Mouse (Mus musculus) thymus, postnatal 14 days (tissue): ENCODE results near the gene Rfc4.

Source experiments
- DNase-seq: peaks from one replicate; pipeline ENCODE4 v3.0.0; 2021

Gene Rfc4

DNA sequence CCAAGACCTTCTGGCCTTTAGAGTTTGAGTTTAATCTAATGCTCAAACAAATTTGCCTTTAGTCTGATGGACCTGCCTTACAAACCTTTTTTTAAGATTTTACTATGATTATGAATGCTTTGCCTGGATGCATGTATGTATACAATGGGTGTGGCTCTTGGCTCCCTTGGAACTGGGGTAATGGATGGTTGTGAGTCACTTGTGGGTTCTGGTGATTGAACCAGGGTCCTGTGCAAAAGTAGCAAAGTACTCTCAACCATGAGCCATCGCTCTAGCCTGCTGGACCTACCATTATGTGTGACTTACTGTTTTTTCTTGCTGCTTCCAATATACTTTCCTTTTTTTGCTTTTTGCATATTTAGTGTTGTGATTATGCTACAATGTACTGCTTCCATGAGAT lies 4.8 kb upstream of the Rfc4 start:
- DNase-seq, result no peak

DNA sequence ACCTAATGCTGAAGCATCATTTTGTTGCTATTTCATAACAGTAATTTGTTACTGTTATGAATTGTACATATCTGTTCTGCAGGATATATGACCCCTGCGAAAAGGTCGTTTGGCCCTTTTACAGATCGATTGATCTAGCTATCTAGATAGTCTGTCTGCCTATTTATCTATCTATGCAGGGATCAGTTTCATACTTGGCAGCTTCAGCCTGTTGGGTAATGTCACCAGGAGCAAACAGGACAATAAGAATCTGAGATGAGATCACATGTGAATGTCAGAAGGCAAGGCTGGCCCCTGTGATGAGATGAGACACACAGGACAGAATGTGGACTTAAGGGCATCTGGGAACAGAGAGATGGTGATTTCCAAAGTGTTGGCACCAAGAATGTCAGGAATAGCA lies 2.8 kb upstream of the Rfc4 start:
- DNase-seq, result no peak

DNA sequence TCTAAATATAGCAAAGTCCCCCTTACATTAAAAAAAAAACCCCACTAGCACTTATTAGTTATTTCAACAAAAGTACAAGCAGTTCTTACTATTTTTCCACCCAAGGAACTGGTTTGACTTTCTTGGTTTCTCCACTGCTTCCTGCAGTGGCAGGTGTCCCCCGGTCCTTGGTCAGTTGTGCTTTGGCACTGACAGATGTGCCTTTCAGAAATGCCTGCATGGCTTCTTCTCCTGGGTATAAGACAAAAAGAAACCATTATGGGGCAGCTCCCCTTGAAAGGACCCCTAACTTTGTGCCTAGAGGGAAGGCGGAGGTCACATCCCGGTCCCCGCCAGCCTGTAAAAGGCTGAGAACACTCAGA lies 245 bp downstream of the Rfc4 start:
- DNase-seq, result peak; percentile 25

DNA sequence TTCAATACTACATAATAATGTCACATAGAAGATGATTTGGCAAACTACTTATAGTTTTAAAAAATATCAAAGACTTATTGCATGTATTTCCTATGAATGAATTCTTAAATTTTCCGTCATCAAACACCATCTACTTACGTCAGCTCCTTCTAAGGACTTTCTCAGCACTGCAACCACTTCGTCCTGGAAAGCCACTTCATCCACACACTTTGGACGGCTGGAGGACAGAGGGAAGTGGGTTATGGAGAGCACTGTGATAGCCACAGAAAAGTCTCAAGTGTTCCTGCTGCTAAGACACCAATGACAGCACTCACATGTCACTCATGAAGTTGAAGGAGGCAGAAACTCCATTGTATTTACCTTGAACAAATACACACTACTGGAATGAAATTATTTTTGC lies 3.1 kb downstream of the Rfc4 start:
- no peak for DNase-seq

DNA sequence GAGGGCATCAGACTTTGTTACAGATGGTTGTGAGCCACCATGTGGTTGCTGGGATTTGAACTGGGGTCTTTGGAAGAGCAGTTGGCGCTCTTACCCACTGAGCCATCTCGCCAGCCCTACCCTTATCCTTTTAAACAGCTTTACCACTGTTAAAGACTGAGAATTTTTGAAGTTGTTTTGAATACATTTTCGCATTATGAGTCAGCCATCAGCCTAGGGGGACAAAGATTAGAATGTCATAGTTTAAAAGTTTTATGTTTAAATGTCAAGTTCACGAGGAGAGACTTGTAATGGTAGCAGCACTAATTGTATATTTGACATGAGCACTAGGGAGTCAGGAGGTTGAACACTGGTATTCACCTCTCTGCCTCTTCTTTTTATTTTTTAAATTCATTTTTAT lies 4.4 kb downstream of the Rfc4 start:
- no peak for DNase-seq

DNA sequence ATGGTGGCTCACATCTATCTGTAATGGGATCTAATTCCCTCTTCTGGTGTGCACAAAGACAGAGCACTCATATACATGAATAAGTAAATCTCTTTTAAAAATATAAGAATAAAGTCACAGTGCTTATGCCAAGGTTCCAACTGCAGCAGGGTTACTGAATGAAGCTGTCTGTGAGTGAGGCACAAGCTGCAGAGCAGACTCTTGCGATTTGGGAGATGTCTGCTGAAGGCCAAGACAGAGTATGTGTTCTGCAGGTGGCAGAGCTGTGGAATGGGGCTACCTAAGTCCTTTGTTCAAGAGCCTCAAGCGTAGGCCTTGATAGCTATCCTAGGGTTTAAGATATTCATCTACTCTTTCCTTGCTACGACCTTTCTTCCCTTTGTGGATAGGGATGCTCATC lies 5.1 kb downstream of the Rfc4 start:
- no peak for DNase-seq

DNA sequence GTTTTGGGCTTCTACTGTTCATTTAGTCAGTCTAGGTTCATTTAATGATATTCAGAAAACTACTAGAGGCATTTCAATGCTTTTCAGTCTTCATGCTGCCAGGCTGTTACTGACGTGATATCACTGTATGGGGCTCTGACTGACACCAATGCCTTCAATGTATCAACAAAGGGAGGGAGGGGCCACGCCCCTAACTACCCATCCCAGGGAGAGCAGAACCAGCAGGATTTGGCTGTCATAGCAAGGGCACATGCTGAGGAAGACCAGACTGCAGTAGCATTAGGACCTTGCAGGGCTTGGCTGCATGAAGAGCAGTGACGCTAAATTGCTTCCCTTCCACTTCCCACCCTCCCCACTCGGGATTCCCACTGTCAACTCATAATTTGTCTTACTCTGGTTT lies 10.4 kb downstream of the Rfc4 start:
- no peak for DNase-seq

DNA sequence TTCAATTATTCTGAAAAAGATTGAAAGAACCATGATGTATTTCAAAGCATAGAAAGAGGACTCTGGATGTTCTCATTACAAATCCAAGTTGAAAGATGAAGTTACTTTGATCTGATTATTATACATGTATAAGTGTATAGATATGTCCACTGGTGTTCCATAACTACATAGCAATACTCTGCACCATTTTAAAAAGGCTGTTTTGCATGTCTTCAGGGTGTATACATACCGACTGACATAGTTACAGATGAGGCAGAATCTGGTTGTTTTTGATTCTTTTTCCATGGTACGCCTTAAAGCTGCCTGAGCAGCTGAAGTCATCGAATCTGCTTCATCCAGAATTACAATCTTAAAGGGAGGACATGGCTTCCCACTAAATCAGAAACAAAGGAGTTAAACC lies 12.1 kb downstream of the Rfc4 start:
- DNase-seq, result no peak

DNA sequence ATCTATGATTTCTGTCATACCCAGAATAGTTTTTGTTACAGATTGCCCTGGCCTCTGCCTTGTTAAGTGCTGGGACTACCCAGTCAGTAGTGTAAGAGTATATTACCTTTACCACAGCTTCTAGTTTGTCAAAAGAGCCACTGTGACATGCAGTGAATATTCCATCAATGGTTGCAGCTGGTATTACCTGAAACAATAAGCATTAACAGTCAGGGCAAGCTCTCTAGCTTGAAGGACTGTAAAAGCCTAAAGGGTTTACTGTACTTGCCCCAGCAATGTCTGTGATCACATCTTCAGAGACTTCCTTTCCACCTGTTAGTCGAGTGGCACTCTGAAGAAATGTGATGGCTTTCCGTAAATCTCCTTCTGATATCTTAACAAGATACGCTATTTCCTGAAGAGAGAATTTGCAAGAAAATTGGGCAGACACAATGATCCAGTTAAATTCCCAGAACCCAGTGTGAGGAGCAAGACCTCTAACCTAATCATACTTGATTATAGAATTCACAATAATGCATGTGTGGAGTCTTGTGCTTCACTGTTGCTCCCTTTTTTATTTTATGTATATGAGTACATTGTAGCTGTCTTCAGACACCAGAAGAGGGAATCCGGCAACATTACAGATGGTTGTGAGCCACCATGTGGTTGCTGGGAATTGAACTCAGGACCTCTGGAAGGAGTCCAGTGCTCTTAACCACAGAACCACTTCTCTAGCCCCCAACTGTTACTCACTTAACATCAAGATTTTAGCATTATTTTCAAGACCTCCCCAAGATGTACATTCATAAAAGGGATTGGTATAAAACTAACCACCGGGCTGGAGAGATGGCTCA lies 13.0 kb downstream of the Rfc4 start:
- no peak for DNase-seq

DNA sequence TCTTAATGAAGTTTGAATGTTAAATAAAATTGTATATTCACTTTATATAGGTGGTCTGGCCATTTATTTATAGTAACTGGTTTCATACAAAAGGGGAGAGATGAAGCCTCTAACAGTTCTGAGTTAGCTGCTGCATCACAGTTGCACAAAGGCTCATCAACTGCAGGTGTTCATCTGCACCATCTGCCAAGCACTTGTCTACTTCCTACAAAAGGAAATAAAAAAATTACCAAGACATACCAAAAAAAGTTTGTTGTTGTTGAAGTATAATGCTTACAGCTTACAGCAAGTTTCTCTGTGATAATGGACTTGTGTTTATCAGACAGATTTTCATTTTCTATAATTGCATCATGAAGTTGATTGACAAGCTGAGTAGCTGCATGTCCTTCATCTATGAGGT lies 13.6 kb downstream of the Rfc4 start:
- DNase-seq, result no peak

DNA sequence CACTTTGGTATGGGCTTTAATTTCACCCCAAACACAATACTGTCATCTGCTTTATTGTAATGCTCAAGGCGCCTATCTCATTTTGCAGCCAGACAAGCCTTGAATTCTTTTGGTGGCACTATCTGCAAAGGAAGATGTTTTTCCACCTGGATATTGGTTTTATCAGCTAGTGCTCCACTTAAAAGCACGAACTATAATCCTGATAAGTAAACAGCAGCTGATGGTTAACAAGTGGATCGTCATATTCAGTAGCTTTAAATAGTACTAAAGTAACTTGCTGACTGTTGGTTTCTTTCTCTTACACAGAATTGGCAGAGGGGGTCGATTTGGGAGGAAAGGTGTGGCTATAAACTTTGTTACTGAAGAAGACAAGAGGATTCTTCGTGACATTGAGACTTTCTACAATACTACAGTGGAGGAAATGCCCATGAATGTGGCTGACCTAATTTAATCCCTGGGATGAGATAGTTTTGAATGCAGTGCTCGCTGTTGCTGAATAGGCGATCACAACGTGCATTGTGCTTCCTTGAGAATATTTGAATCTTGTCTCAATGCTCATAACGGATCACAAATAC lies 14.6 kb downstream of the Rfc4 start:
- no peak for DNase-seq

DNA sequence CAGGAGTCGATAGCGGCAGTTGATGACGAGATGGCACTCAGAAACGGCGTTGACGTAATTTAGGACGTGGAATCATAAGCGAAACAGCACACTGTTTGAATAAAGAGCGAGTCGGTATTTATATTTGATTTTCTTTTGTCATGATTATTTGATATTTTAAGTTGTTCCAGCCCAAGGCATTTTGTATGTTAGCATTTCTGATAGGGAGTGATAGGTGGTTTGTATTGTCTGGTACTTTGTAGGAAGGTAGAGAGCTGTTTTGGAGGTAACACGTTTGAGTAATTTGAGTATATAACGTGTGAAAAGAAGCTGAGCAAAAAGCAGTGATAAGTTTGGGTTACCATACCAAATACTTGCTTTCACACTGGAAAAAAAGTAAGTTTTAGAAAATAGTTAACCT lies 15.2 kb downstream of the Rfc4 start:
- DNase-seq, result no peak

DNA sequence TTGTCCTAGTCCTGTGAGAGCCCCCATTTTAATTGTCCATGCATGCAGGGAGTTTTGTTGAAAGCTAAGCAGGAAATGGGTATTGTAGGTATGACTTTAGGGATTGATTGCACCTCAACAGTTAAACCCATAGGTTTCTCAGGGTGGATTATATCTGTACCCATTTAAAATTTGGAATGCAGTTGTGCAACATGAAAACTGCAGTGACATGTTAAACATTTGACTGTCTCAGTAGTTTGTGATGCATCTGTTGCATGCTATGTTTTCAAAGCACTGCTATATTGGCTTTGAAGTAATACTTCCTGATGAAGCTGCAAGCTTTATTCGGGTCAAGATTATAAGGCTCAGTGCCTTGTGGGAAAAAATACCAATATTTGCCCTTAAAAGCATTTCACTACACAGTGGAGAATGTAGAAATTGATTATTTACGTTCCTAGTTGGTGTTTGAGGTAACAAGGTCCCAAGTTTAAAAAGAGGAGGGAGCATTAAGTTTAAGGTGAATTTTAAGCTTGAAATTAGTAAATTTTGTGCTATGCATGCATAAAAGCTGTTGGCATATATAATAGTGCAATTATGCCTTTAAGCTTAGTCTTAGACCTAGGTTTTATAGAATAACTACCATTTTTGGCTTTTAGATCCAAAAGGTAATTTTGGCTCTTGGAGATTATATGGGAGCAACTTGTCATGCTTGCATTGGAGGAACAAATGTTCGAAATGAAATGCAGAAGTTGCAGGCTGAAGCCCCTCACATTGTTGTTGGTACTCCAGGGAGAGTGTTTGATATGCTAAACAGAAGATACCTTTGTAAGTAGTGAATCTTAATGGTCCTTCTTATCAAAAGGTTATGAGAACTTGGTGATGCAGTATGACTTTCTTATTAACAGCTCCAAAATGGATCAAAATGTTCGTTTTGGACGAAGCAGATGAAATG lies 17.9 kb downstream of the Rfc4 start:
- no peak for DNase-seq

DNA sequence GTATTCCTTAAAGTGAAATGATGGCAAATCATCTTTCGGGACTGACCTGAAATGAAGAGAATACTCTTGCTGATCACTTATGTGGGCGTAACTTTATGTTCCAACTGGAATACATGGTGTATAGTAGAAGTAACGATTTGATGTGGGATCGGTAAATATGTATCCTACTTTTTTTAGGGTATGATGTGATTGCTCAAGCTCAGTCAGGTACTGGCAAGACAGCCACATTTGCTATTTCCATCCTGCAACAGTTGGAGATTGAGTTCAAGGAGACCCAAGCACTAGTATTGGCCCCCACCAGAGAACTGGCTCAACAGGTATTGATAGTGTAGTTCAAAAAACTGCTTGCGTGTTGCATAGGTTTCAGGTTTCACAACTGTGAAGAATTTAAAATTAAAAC lies 18.6 kb downstream of the Rfc4 start:
- DNase-seq, result no peak

DNA sequence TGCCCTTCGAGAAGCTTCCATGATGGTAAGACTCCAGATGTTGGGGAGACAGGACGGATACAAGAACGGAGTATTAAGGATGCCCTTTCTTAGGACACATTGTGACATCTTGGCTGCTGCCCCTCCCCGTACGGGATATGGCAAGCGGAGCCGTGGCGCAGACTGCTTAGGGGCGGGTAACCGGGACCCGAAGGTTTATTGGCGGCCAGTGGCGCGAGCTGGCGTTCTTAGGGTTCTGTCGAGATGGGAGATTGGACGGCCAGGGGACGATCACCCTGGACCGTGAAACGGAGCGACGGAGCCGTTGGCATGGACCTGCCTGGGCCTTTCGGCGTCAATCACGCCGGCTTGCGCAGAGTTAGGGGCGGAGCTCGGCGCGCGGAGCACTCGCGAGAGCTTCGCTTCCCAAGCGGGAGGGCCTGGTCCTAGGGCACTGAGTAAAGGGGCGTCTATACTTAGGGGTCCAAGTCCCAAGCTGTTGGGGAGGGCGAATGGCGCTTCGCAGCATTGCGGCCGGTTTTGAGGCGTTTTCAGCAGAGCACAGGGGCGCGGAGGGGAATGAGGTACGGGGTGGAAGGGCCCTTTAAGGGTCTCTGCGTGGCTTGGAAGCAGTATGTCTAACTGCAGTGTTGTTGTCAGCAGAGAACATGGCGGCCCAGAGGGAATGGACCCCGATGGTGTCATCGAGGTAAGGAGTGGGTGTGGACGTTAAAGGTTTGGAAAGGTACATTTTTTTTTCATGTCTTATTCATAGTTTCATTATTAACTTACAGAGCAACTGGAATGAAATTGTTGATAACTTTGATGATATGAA lies 19.4 kb downstream of the Rfc4 start:
- peak; percentile 90 for DNase-seq

DNA sequence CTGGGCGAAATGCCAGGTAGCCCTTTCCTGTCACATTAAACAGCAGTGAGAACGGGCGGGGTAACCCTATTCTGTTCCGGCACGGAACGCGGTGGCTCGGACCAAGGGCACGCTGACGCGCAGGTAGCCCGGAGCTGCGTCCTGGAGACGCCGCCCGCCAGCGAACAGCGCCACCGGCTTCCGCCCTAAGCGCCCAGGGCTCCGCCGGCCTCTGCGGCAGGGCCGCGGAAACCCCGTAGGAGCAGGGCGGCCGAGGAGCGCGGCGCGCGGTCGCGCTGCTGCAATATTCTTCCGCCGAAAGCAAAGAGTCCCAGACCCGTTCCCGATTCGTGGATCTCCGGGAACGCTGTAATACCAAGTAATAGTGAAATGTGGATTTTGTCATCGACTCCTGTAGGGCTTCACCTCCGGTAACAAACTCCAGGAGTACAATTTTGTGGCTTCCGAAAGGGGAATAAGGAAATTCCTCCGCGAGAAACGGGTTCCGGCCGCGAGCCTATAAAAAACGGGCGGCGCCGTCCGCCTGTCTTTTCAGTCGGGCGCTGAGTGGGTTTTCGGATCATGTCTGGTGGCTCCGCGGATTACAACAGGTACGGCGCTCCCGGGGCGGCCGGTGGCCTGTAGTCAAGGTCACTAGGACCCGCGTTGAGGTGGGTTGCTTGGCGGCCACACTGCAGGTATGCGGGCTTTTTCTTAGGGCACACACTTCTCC lies 20.1 kb downstream of the Rfc4 start, which contains the start of gene Eif4a2:
TSS of gene Eif4a2 (plus strand) at position 214 of the 712 bp plus-strand sequence.
- DNase-seq, result peak; percentile 95

DNA sequence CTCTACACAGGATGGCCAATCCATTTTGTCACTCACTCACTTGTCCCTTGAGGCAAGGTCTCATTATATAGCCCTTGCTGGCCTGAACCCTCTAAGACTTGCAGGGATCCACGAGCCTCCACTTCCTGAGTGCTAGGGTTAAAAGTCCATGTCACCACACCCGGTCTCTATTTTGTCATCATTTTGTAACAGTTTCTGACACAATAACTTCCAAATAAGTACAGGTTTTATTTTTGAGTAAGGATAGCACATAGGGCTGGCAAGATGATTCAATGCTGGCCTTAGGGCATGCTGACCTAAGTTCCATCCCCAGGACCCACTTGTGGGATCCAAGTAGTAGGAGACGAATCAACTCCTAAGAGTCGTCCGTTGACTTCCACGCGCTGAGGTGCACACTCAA lies 21.4 kb downstream of the Rfc4 start:
- DNase-seq, result no peak

DNA sequence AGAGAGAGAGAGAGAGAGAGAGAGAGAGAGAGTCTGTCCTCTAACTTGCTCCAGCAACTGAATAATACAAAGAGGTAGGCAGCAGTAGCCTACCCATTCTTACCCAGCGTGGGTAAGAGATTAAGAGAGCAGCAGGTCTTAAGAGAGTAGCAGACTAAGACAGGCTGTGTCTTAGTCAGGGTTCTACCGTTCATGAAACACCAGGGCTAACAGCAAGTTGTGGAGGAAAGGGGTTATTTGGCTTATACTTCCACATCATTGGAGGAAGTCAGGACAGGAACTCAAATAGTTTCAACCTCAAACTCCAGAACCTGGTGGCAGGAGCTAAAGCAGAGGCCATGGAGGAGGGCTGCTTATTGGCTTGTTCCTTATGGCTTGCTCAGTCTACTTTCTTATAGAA lies 23.7 kb downstream of the Rfc4 start:
- DNase-seq, result no peak

DNA sequence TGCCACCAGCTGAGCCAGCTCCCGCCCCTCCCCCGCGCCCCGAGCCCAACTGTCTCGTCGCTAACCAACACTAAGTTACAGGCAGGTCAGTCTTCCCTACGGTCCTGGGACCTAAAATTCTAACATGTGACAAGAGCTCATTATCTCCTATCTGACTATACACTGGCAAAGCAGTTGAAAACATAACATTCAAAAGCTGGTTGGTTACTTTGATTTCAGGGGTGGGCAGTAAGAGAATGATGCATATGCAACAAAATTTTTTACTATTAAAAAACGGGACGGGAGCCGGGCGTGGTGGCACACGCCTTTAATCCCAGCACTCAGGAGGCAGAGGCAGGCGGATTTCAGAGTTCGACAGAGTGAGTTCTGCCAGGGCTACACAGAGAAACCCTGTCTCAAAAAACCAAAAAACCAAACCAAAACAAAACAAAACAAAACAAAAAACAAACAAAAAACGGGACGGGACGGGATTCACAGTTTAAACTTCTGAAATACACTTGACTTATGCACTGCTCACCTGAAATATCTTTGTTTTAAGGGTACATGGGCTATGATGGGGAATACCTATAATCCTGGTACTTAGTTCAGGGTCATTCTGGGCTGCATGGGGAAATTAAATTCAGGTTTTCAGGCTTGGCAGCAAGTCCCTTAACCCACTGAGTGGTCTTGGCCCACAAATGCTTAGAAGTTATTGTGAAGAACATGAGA lies 24.3 kb downstream of the Rfc4 start:
- DNase-seq, result no peak

DNA sequence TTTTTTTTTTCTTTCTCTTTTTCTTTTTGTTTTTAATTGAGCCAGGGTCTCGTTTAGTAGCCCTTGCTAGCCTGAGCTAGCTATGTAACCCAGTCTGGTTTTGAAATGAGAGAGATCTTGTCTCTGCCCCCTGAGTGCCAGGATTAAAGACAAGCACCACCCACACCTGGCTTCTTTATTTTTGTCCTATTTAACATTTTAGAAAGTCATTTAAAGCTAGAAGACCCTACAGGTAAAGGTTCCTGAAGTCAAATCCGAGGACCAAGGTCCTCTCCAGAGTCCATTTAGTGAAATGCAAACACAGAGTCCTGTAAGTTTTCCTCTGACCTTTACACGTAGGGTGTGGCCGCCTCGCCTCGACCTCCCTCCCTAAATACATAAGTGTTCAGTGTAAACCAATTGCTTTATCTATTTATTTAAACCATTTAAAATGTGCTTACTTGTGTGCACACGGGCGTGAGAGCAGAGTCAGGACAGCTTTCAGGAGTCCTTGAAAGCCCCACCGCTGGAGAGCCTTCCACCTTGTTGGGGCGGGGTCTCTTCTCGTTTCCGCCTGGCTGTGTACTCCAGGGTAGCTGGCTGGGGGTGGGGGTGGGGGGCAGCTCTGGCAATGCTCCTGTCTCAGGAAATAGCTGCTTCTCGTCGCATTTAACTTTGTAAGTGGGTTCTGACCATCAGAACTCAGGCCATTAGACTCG lies 25.0 kb downstream of the Rfc4 start:
- DNase-seq, result peak; percentile 75

DNA sequence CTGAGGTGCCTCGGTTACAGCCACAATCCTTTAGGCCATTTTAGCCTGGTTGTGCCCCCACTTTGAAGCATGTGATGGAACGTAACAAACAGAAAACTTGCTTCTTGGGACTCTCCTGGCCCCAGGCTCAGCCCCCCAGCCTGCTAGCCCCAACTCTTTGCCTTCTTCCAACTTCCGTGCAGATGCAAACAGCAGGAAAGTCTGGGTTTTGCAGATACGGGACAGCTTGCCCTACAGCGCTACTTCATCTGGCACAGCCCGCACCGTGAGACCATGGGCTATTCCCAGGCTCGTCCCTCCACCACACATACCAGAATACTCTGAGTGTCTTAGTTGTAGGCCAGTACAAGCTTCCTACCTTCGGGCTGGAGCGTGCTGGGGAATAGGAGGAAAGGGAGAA lies 26.9 kb downstream of the Rfc4 start:
- no peak for DNase-seq
